Mouse (Mus musculus): ENCODE measurements around the gene Adamts14. TPM values are rescaled to one million over a fixed set of nuclear protein-coding genes. Genes with fewer than 3 reads are reported as not detected.

Adamts14 gene
- polyA plus RNA-seq, 1 experiment from 2014 or later, result 0.33 TPM

DNA sequence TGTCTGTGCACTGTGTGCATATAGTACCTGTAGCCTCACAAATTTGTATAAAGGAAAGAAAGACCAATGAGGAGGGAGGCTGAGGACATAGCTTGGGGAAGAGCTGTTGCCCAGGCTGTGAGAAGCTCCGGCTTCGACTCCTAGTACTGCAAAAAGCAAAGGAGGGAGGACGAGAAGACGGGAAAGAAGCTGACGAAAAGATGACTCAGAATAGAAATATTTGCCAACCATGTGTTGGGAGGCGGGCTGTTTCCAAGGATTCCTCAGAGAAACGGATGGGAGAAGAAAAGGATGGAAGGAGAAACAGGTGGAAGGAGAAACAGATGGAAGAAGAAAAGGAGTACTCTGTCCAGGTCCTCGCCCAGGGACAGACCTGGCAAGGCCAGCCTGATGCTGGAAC is 21.0 kb upstream of the Adamts14 start:
- no peak overlapping the region for H3K4me3 ChIP-seq
- H3K36me3 ChIP-seq, result no peaks in the 10 kb centered on the region
- no peak overlapping the region for H3K27ac ChIP-seq (replicated peaks)
- WGBS, result 89% methylated on average over 8 of the region's 8 CpGs
- H3K9me3 ChIP-seq (replicated peaks), result no peaks in the 10 kb centered on the region
- no peaks in the 10 kb centered on the region for H3K27me3 ChIP-seq (ENCODE audit: low read depth, poor library complexity, severe bottlenecking)
- DNase-seq (ENCODE audit: low spot score), result no peak
- H3K4me1 ChIP-seq, result peaks cover 5% of the 10 kb centered on the region

DNA sequence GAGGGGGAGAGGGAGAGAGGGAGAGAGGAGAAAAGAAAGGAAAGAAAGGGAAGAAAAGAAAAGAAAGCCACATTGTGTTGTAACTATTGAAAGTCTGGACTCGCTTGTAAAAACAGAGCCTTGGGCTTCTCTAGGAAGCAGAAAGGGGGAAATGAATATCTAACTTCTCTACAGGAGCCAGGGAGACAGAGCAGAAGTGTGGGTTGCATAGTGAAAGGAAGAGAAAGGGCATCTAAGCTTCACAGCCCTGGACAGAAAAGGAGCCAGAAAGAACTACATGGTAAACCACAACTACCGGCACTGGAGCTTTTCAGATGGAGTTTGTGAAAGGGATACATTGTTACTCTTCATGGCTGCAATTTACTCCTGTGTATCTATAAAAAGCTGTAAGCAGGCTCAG is 17.2 kb upstream of the Adamts14 start:
- DNase-seq (ENCODE audit: low spot score), result no peak
- WGBS, result 66% methylated on average over 2 of the region's 2 CpGs
- H3K9me3 ChIP-seq (replicated peaks), result no peaks in the 10 kb centered on the region
- H3K27ac ChIP-seq (replicated peaks), result no peak overlapping the region
- H3K4me1 ChIP-seq, result peaks cover 7% of the 10 kb centered on the region
- H3K36me3 ChIP-seq, result no peaks in the 10 kb centered on the region
- no peaks in the 10 kb centered on the region for H3K27me3 ChIP-seq (ENCODE audit: low read depth, poor library complexity, severe bottlenecking)
- H3K4me3 ChIP-seq, result no peak overlapping the region

DNA sequence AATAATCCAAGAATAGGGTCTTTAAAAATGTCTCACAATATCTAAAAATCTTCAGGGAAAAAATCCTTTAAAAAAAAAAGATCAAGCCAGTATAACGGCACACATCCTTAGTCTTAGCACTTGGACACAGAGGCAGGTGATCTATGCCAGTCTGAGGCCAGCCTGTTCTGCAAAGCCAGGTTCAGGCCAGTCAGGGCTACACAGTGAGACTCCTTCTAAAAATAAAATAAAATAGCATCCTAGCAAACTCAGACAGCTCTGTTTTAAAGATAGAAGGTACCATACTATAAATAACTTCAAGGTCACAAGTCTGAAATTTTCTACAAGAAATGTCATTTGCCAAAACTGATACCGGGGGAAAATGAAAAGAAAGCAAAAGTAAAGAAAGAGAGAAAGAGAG is 16.8 kb upstream of the Adamts14 start:
- WGBS, result 88% methylated on average over 2 of the region's 2 CpGs

DNA sequence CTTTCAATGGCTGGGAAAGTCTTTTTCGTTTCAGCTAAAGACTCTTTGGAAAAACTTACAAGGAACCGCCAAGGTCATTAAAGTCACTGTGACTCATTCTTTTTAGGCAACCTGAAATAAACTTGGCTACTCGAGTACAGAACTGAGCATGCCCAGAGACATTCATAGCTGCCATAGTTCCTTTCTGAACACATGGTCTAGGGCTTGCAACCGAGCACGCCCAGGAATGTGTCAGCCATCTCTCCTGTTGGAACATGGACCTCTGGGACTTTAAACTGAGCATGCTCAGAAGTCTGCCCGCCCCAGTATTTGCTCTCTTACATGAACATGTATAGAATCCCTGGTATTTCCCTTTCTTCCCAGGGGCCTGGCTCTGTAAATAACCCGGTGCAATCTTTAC is 13.0 kb upstream of the Adamts14 start:
- no peak overlapping the region for H3K4me3 ChIP-seq
- H3K4me1 ChIP-seq, result peaks cover 7% of the 10 kb centered on the region
- H3K36me3 ChIP-seq, result no peaks in the 10 kb centered on the region
- 76% methylated on average over 7 of the region's 7 CpGs for WGBS
- DNase-seq (ENCODE audit: low spot score), result no peak
- H3K27me3 ChIP-seq (ENCODE audit: low read depth, poor library complexity, severe bottlenecking), result no peaks in the 10 kb centered on the region
- H3K27ac ChIP-seq (replicated peaks), result no peak overlapping the region
- no peaks in the 10 kb centered on the region for H3K9me3 ChIP-seq (replicated peaks)

More for the DNA sequence above, 16.8 kb upstream of the Adamts14 start:
- no peaks in the 10 kb centered on the region for H3K27me3 ChIP-seq (ENCODE audit: low read depth, poor library complexity, severe bottlenecking)
- no peak overlapping the region for H3K4me3 ChIP-seq
- DNase-seq (ENCODE audit: low spot score), result no peak
- H3K9me3 ChIP-seq (replicated peaks), result no peaks in the 10 kb centered on the region
- no peaks in the 10 kb centered on the region for H3K36me3 ChIP-seq
- H3K27ac ChIP-seq (replicated peaks), result no peak overlapping the region
- peaks cover 7% of the 10 kb centered on the region for H3K4me1 ChIP-seq

DNA sequence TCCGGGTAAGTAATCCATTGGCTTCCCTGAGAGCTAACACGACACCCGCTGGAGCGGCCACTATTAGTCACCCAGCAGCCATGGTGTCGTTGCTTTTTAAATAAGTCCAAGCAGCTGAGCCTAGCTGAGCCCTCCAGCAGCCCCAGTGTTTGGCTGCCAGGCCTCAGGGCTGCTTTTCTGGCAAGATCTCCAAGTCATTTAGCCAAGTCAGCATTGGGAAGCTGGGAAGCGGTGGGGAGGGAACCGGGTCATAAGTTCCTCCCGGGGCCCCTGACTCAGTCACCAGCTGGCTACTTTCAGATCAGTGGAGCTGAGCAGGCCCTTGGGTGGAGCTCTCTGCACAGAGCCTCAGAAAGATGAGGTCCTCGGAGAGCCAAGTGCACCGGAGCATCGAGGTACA is 12.0 kb upstream of the Adamts14 start:
- H3K9me3 ChIP-seq (replicated peaks), result no peaks in the 10 kb centered on the region
- H3K4me3 ChIP-seq, result no peak overlapping the region
- H3K4me1 ChIP-seq, result peaks cover 2% of the 10 kb centered on the region; the same call in 1 of the 2 replicates
- no peaks in the 10 kb centered on the region for H3K27me3 ChIP-seq (ENCODE audit: low read depth, poor library complexity, severe bottlenecking)
- DNase-seq (ENCODE audit: low spot score), result no peak
- H3K27ac ChIP-seq (replicated peaks), result no peak overlapping the region
- no peaks in the 10 kb centered on the region for H3K36me3 ChIP-seq
- 85% methylated on average over 11 of the region's 11 CpGs for WGBS

DNA sequence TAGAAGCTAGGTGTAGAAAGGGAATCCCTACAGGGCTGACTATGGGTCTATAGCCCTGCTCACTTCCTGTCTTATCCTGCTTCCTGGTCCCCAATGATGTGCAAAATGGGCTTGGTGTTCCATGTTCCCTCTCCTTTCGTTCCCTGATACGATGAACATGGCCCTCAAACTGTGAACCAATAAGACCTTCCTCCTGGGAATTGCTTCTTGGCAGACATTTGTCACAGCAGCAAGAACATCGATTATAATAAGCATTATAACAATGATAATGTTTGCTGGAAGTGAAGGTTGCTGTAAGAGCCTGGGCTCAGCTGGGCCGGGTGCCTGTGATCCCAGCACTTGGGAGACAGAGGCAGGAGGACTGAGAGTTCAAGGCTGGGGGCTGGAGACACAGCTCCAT is 11.1 kb upstream of the Adamts14 start:
- WGBS, result 83% methylated on average over 4 of the region's 4 CpGs

DNA sequence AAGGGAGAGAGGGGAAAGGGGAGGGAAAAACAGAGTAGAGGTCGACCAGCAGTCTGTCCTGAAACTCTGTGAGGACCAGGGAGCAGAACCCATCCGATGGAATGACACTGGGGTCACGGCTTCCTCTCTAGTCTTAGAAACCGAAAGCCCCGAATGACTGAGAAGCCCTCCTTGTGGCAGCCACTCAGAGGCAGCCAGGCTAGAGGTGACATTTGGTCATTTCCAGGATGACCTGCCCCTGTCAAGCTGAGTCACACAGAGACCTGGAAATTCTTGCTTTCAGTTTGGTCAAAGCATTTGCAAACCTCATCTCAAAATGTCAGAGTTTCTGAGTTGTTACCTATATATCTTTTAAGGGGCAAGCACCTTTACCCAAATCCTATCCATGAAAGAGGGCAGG is 7.9 kb upstream of the Adamts14 start:
- no peak overlapping the region for H3K4me3 ChIP-seq
- 84% methylated on average over 5 of the region's 5 CpGs for WGBS
- H3K4me1 ChIP-seq, result no peaks in the 10 kb centered on the region
- H3K27me3 ChIP-seq (ENCODE audit: low read depth, poor library complexity, severe bottlenecking), result no peaks in the 10 kb centered on the region
- no peak for DNase-seq (ENCODE audit: low spot score)
- no peak overlapping the region for H3K27ac ChIP-seq (replicated peaks)
- no peaks in the 10 kb centered on the region for H3K9me3 ChIP-seq (replicated peaks)
- no peaks in the 10 kb centered on the region for H3K36me3 ChIP-seq

More for the DNA sequence above, 11.1 kb upstream of the Adamts14 start:
- no peak overlapping the region for H3K27ac ChIP-seq (replicated peaks)
- no peaks in the 10 kb centered on the region for H3K9me3 ChIP-seq (replicated peaks)
- DNase-seq (ENCODE audit: low spot score), result no peak
- H3K36me3 ChIP-seq, result no peaks in the 10 kb centered on the region
- H3K4me3 ChIP-seq, result no peak overlapping the region
- 0 out of 2 replicates have a peak, but pooled peaks cover 2% of the 10 kb centered on the region for H3K4me1 ChIP-seq
- no peaks in the 10 kb centered on the region for H3K27me3 ChIP-seq (ENCODE audit: low read depth, poor library complexity, severe bottlenecking)

DNA sequence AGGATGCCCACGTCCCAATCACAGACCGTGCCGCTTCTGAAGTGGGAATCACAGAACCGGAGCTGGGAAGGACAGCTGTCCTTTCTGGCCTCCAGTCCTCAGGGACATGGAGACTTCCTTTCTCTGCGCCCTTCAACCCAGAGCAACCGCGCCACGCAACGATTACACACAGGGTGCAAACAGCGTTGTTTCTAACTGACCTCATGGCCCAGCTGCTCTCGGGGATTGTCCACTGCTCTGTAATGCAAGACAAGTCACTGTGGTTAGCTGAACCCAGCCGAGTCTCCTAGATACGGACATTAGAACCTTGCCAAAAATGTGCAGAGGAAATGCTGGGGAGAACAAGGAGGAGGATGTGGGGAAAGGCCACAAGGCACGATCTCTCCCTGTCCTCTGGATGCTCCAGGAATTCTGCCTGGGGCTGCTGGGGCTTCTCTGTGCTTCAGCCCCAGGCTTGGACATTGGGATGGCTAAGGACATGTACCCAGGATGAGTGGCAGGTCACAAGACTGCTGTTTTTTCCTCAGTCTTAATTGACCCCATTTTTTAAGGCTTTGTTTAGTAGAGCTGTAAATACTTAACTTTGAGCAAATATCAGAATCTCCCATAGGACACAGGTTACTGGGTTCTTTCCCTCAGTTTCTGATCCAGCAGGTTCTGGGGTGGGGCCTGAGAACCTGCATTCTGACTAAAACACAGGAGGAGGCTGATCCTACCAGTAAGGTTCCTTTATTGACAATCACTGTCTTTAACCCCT is 4.9 kb upstream of the Adamts14 start:
- no peak for DNase-seq (ENCODE audit: low spot score)
- WGBS, result 81% methylated on average over 14 of the region's 14 CpGs
- H3K9me3 ChIP-seq (replicated peaks), result no peaks in the 10 kb centered on the region
- no peak overlapping the region for H3K27ac ChIP-seq (replicated peaks)
- no peak overlapping the region for H3K4me3 ChIP-seq
- peaks cover 14% of the 10 kb centered on the region for H3K4me1 ChIP-seq
- H3K36me3 ChIP-seq, result no peaks in the 10 kb centered on the region
- peaks cover 25% of the 10 kb centered on the region for H3K27me3 ChIP-seq (ENCODE audit: low read depth, poor library complexity, severe bottlenecking)

DNA sequence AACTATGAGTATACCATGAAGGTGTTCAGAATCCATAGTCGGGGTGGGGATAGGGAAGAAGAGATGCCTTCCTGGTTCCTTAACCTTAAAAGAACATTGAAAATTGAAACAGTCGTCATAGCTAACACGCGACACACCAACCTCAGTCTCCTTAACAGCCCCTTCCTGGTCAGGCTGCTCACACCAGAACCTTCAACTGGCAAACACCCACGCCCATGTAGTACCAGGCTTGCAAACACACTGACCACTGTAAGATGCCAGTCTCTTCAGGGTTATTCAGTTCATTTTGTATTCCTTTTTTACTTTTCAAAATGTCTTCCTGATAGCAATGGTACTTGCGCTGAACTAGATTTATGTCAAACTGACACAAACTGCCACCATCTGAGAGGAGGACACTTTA is 3.8 kb upstream of the Adamts14 start:
- H3K27me3 ChIP-seq (ENCODE audit: low read depth, poor library complexity, severe bottlenecking), result peaks cover 36% of the 10 kb centered on the region
- no peaks in the 10 kb centered on the region for H3K36me3 ChIP-seq
- H3K4me1 ChIP-seq, result peaks cover 24% of the 10 kb centered on the region
- no peak overlapping the region for H3K4me3 ChIP-seq
- WGBS, result 94% methylated on average over 6 of the region's 6 CpGs
- H3K27ac ChIP-seq (replicated peaks), result no peak overlapping the region
- no peaks in the 10 kb centered on the region for H3K9me3 ChIP-seq (replicated peaks)
- no peak for DNase-seq (ENCODE audit: low spot score)

DNA sequence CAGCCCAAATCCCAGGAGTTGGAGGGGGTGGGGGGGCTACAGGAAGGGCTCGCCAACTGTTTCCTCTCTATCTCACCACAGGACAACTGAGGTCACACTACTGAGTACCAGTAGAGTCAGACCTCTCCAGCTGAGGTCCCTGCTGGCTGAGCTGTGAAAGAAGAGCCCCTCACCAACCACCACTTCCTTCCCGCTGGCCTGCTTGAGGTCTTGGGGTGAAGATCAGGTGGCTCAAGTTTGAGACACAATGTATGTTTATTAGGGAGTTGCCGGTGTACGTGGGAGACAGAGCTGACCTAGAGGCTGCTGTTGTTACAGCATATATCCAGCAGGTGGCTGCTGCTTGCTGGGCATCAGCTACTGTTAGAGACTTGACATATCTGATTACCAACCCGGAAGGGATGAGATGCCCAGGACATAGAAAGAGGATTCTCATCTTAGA is 2.5 kb upstream of the Adamts14 start:
- Histone ChIP-seq H3K27ac (replicated peaks) (no peak overlapping the region), H3K9me3 (replicated peaks) (no peaks in the 10 kb centered on the region), H3K4me1 (peaks cover 26% of the 10 kb centered on the region), H3K36me3 (no peaks in the 10 kb centered on the region), H3K27me3 (ENCODE audit: low read depth, poor library complexity, severe bottlenecking) (peaks cover 46% of the 10 kb centered on the region), H3K4me3 (peak overlapping the region; percentile 5; the same call in 1 of the 2 replicates)
- WGBS, result 8% methylated on average over 5 of the region's 5 CpGs
- DNase-seq (ENCODE audit: low spot score), result peak; percentile 58

DNA sequence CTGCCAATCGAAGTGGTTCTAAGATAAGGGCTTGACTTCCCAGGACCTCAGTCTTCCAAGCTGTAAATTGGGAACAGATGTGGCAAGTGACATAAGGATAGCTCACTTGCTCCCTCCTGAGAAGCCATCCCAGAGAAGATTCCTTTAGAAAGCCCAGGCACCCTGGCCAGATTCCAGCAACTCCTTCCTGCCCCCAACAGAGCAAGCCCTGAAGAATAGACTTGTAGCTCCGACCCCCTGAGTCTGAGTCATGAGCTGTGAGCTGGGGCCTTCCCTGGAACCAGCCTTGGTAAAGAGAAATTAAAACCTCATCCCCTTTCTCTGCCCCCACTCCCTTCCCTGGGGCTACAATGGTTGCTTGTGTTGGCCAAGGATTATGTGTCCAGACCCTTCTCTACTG is 1.3 kb upstream of the Adamts14 start:
- no peaks in the 10 kb centered on the region for H3K9me3 ChIP-seq (replicated peaks)
- H3K27ac ChIP-seq (replicated peaks), result no peak overlapping the region
- H3K36me3 ChIP-seq, result no peaks in the 10 kb centered on the region
- DNase-seq (ENCODE audit: low spot score), result no peak
- peaks cover 26% of the 10 kb centered on the region for H3K4me1 ChIP-seq
- peaks cover 52% of the 10 kb centered on the region for H3K27me3 ChIP-seq (ENCODE audit: low read depth, poor library complexity, severe bottlenecking)
- no peak overlapping the region for H3K4me3 ChIP-seq
- 77% methylated on average over 2 of the region's 2 CpGs for WGBS

DNA sequence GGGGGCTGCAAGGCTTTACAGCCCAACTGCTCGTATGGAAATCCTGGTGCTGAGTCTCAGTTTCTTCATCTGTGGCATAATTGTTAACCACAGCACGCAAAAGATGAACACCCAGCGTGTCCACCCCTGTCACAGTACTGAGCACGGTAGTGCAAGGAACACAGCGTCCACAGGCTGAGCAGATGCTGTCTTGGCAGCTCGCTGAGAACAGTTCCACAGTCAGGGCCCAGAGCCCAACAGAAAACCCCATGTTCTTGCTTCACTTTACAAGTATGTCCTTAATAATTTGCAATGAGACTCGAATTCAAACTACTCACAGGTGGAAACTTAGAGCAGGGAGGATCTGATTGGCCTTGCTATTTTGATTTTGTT is 592 bp upstream of the Adamts14 start:
- no peaks in the 10 kb centered on the region for H3K36me3 ChIP-seq
- no peak for DNase-seq (ENCODE audit: low spot score)
- WGBS, result 45% methylated on average over 7 of the region's 7 CpGs
- no peaks in the 10 kb centered on the region for H3K9me3 ChIP-seq (replicated peaks)
- H3K4me3 ChIP-seq, result peak overlapping the region; percentile 69
- peaks cover 52% of the 10 kb centered on the region for H3K27me3 ChIP-seq (ENCODE audit: low read depth, poor library complexity, severe bottlenecking)
- H3K4me1 ChIP-seq, result peaks cover 26% of the 10 kb centered on the region
- H3K27ac ChIP-seq (replicated peaks), result no peak overlapping the region

DNA sequence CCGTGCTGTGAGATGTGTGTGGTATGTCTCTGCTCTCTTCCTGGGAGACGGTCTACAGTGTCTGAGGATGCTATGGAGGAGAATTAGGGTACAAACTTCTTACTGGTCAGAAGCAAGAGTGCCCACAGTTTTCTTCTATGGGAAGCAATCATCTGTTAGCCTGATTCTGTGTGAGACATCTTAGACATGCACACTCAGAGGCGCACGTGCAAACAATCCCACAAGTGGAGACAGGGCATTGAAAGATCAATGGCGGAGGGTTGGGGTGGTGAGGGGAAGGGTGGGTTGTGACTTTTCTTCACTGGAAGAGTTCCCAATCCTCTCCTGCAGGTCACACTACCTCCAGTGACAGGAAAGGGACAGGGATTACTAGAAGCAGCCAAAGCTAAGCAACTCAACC is 607 bp downstream of the Adamts14 start:
- no peak for DNase-seq (ENCODE audit: low spot score)
- 46% methylated on average over 5 of the region's 5 CpGs for WGBS
- Histone ChIP-seq H3K27ac (replicated peaks) (peak overlapping the region; percentile 81; the same call in 1 of the 2 replicates), H3K4me3 (peak overlapping the region; percentile 69), H3K9me3 (replicated peaks) (no peaks in the 10 kb centered on the region), H3K4me1 (peaks cover 26% of the 10 kb centered on the region), H3K27me3 (ENCODE audit: low read depth, poor library complexity, severe bottlenecking) (peaks cover 52% of the 10 kb centered on the region), H3K36me3 (no peaks in the 10 kb centered on the region)
